Mouse (Mus musculus) WW6 (cell line): ENCODE data around the gene Polr3g.
A peak's percentile ranks its signal among the peaks of the same experiment; 100 is the strongest.
"Not testable (repeated sequence)": the region's sequence is repeated elsewhere in the genome, so short reads cannot be mapped to it uniquely, and the experiment has no call there.

Experiments used
- DNase-seq: peaks from one replicate; pipeline ENCODE4 v3.0.0-alpha.2; 2013; ENCODE audit warnings: low read depth, low spot score

The Polr3g gene

GRCm38 (mm10) chr13:81710775-81711545, at the start of gene Polr3g, which contains the start of gene Mblac2:
TSS of gene Polr3g (minus strand) at chr13:81711013.
TSS of gene Mblac2 (plus strand) at chr13:81711341.
- DNase-seq = peak; percentile 89

- DNase-seq = no peak
These were observed 49.6 kb upstream of the Polr3g start for GRCm38 (mm10) chr13:81760379-81760778.

- DNase-seq = no peak
These were observed 46.3 kb upstream of the Polr3g start for GRCm38 (mm10) chr13:81757058-81757660.

- DNase-seq = no peak
These were observed 44.5 kb upstream of the Polr3g start for GRCm38 (mm10) chr13:81755324-81755723.

- no peak for DNase-seq
These were observed 44.1 kb upstream of the Polr3g start for GRCm38 (mm10) chr13:81754878-81755277.

- DNase-seq = no peak
These were observed 33.2 kb upstream of the Polr3g start for GRCm38 (mm10) chr13:81744092-81744396.

GRCm38 (mm10) chr13:81743391-81744091, 32.7 kb upstream of the Polr3g start:
- no peak for DNase-seq

- no peak for DNase-seq
These were observed 30.1 kb upstream of the Polr3g start for GRCm38 (mm10) chr13:81740898-81741297.

- no peak for DNase-seq
These were observed 25.8 kb upstream of the Polr3g start for GRCm38 (mm10) chr13:81736606-81737005.

GRCm38 (mm10) chr13:81730362-81730761, 19.5 kb upstream of the Polr3g start:
- DNase-seq = no peak

GRCm38 (mm10) chr13:81729102-81729501, 18.3 kb upstream of the Polr3g start:
- no peak for DNase-seq

- not testable (repeated sequence) for DNase-seq
These were observed 17.3 kb upstream of the Polr3g start for GRCm38 (mm10) chr13:81728141-81728540.

- DNase-seq = no peak
These were observed 3.1 kb upstream of the Polr3g start for GRCm38 (mm10) chr13:81713896-81714295.

- DNase-seq = no peak
These were observed 946 bp upstream of the Polr3g start for GRCm38 (mm10) chr13:81711546-81712371.

- DNase-seq = no peak
These were observed 547 bp downstream of the Polr3g start for GRCm38 (mm10) chr13:81710266-81710665.

- no peak for DNase-seq
These were observed 1.0 kb downstream of the Polr3g start for GRCm38 (mm10) chr13:81709805-81710204.

GRCm38 (mm10) chr13:81706311-81706710, 4.5 kb downstream of the Polr3g start:
- no peak for DNase-seq

- no peak for DNase-seq
These were observed 7.2 kb downstream of the Polr3g start for GRCm38 (mm10) chr13:81703621-81704020.

GRCm38 (mm10) chr13:81703148-81703547, 7.7 kb downstream of the Polr3g start:
- DNase-seq = no peak

- DNase-seq = no peak
These were observed 16.4 kb downstream of the Polr3g start for GRCm38 (mm10) chr13:81694446-81694845.

- no peak for DNase-seq
These were observed 19.2 kb downstream of the Polr3g start for GRCm38 (mm10) chr13:81691606-81692005.

GRCm38 (mm10) chr13:81690477-81690876, 20.3 kb downstream of the Polr3g start:
- no peak for DNase-seq
